ENCODE assay signal across 8 mouse cellular contexts in the genomic region with DNA sequence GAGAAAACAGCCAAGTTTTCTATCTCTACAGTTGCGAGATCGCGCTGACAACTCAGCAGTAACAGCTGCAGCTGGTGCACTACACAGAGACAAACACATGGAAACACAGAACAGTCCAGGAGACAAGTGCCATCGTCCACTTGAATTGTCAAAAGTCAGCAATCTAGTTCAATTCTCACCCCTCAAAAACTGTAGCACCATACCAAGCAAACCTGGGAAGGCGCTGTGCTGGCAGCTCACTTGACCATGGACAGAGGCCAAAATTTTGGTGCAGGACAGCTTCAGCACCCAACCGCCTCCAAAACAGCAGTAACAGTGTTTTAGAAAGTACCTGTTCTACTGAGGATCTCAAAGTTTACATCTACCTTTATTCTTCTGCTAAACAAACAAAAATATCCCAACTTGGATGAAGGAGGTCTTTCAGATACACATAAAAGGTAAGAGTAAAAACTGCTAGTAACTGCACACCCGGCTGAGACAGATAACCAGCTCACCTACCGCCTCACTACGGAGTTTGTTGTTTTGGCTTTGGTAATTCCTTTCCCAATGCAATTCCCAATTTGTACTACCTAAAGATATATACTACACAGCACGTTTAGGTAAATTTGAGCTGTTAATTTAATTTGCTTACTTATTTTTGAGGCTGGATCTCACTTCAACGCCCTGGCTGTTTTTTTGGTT. TPM values are rescaled to one million over a fixed set of nuclear protein-coding genes. Genes with fewer than 3 reads are reported as not detected.
DNase-seq lines count a peak whose midpoint lies in the region; ATAC-seq and TF ChIP-seq lines count a peak whose summit lies in the region.

No protein-coding gene starts in this region.

- peak overlapping the region; percentile 90; the same call in 1 of the 2 replicates for H3K4me3 ChIP-seq in embryonic facial prominence, embryonic 10.5 days
- peak overlapping the region; percentile 92 for H3K4me3 ChIP-seq in heart, embryonic 13.5 days
- H3K4me3 ChIP-seq in macrophage (ENCODE audit: inconsistent target), result peak overlapping the region; percentile 75; the same call in 1 of the 2 replicates
- no peak overlapping the region for H3K4me3 ChIP-seq in stomach, postnatal 0 days (ENCODE audit: low read depth, low read length)

- no peaks in the 10 kb centered on the region for H3K27me3 ChIP-seq in embryonic facial prominence, embryonic 10.5 days (replicated peaks; ENCODE audit: low read depth, poor library complexity, severe bottlenecking)
- no peaks in the 10 kb centered on the region for H3K27me3 ChIP-seq in heart, embryonic 13.5 days (replicated peaks)
- no peaks in the 10 kb centered on the region for H3K27me3 ChIP-seq in stomach, postnatal 0 days (ENCODE audit: control insufficient read depth, insufficient read depth, low read length)

- intact Hi-C loops in left cerebral cortex, postnatal 4 days (cut with DNase I), result loop anchor here (5.0 kb wide), 1 partner anchor 111 kb away; the partner anchor contains the start of gene Shld1

- H3K9me3 ChIP-seq in embryonic facial prominence, embryonic 10.5 days, result peaks cover 4% of the 10 kb centered on the region; the same call in 1 of the 2 replicates
- no peaks in the 10 kb centered on the region for H3K9me3 ChIP-seq in heart, embryonic 13.5 days
- no peaks in the 10 kb centered on the region for H3K9me3 ChIP-seq in stomach, postnatal 0 days (ENCODE audit: control insufficient read depth, low read length)

- no peak for ATAC-seq in heart, embryonic 13.5 days (ENCODE audit: extremely low read depth, insufficient number of reproducible peaks, low FRiP score, low TSS enrichment)
- no peak for ATAC-seq in stomach, postnatal 0 days (ENCODE audit: low FRiP score, low TSS enrichment)

- H3K79me2 ChIP-seq in macrophage (ENCODE audit: inconsistent target), result peaks cover 66% of the 10 kb centered on the region

- peaks cover 19% of the 10 kb centered on the region for H3K4me1 ChIP-seq in embryonic facial prominence, embryonic 10.5 days
- H3K4me1 ChIP-seq in heart, embryonic 13.5 days, result peaks cover 24% of the 10 kb centered on the region
- no peaks in the 10 kb centered on the region for H3K4me1 ChIP-seq in stomach, postnatal 0 days (replicated peaks; ENCODE audit: control insufficient read depth, insufficient read depth)

- peak; percentile 30 for TF ChIP-seq CTCF in stomach, postnatal 0 days (IDR thresholded peaks at IDR 0.05; ENCODE audit: low read depth)

- H3K4me2 ChIP-seq in heart, embryonic 13.5 days, result peak overlapping the region; percentile 84
- 0 out of 2 replicates have a peak overlapping the region, but pooled peaks have one; percentile 0 for H3K4me2 ChIP-seq in stomach, postnatal 0 days (replicated peaks; ENCODE audit: low read depth)

- no peak overlapping the region for H3K27ac ChIP-seq in embryonic facial prominence, embryonic 10.5 days (replicated peaks)
- H3K27ac ChIP-seq in heart, embryonic 13.5 days (replicated peaks), result peak overlapping the region; percentile 60
- no peak overlapping the region; the same call in 1 of the 2 replicates for H3K27ac ChIP-seq in macrophage
- H3K27ac ChIP-seq in stomach, postnatal 0 days (replicated peaks), result no peak overlapping the region

- peak; percentile 56 for DNase-seq in left cerebral cortex, postnatal 4 days
- no peak for DNase-seq in left cerebral cortex, adult 9 months (ENCODE audit: low spot score in 2 of 2)
- DNase-seq in embryonic facial prominence, embryonic 10.5 days (ENCODE audit: low spot score), result no peak
- peak; percentile 70 to 78 for DNase-seq in kidney, postnatal 25 days
- peak; percentile 26 for DNase-seq in stomach, postnatal 0 days (ENCODE audit: low spot score)
- DNase-seq in embryo, embryonic 9.5 days (ENCODE audit: extremely low spot score), result no peak

- peak overlapping the region; percentile 97 for H3K9ac ChIP-seq in heart, embryonic 13.5 days
- no peak overlapping the region for H3K9ac ChIP-seq in stomach, postnatal 0 days (ENCODE audit: low read length)

- WGBS in embryonic facial prominence, embryonic 10.5 days, result 87% methylated on average over 11 of the region's 11 CpGs
- WGBS in heart, embryonic 13.5 days, result 60% methylated on average over 11 of the region's 11 CpGs
- 68% methylated on average over 11 of the region's 11 CpGs for WGBS in macrophage (ENCODE audit: missing documents)
- 59% methylated on average over 11 of the region's 11 CpGs for WGBS in stomach, postnatal 0 days

- TF ChIP-seq EP300 in stomach, postnatal 0 days (optimal IDR thresholded peaks at IDR 0.05), result no peak

- peaks cover 15% of the 10 kb centered on the region for H3K36me3 ChIP-seq in embryonic facial prominence, embryonic 10.5 days (replicated peaks)
- peaks cover 10% of the 10 kb centered on the region for H3K36me3 ChIP-seq in heart, embryonic 13.5 days
- no peaks in the 10 kb centered on the region for H3K36me3 ChIP-seq in macrophage (ENCODE audit: inconsistent target)
- H3K36me3 ChIP-seq in stomach, postnatal 0 days (ENCODE audit: control insufficient read depth, insufficient read depth, low read length), result no peaks in the 10 kb centered on the region

RNA-seq across cellular contexts. Expression of gene Gpcpd1, which starts 11.6 kb away (rescaled TPM):
- 10 to 100 TPM; 75.4 to 80.9 TPM for total RNA-seq in left cerebral cortex, postnatal 4 days (2021)
- 28.6 and 33.3 TPM in 2 replicates for polyA plus RNA-seq in embryonic facial prominence, embryonic 10.5 days (2016; fragmentation: Nextera tagmentation; extraction: Ambion mirVana)
- 31.6 and 31.7 TPM in 2 replicates for polyA plus RNA-seq in heart, embryonic 13.5 days (2015; fragmentation: Nextera tagmentation; extraction: Ambion mirVana)
- total RNA-seq in macrophage (2018; cell fraction: chromatin; rRNA removed), result 100 to 1,000 TPM in 23 of 26 experiments, 10 to 100 TPM in 3; 31.2 to 298 (median 216) TPM
- 10 to 100 TPM; 34.0 to 61.6 (median 45.3) TPM for total RNA-seq in macrophage (2018; cell fraction: cytosol; rRNA removed)
- total RNA-seq in macrophage (2018; cell fraction: nucleus; rRNA removed), result 100 to 1,000 TPM in 18 of 26 experiments, 10 to 100 TPM in 8; 32.5 to 240 (median 113) TPM
- polyA plus RNA-seq in macrophage (2018), result 32.8 to 48.7 TPM (median 39.6 TPM) in 3 replicates
- polyA plus RNA-seq in stomach, postnatal 0 days (2015; fragmentation: Nextera tagmentation; extraction: Ambion mirVana), result 29.7 and 29.9 TPM in 2 replicates

Comparison
In these comparisons a context has a peak if more than half of its experiments do, and no peak if none do; other contexts are left out.
1. DNase-seq: peak in left cerebral cortex, postnatal 4 days (single experiment), kidney, postnatal 25 days (2 of 2) and stomach, postnatal 0 days (single experiment); none in left cerebral cortex, adult 9 months (0 of 2), embryonic facial prominence, embryonic 10.5 days (single experiment) and embryo, embryonic 9.5 days (single experiment).